Mouse (Mus musculus): Measurements from ENCODE around the gene Strbp. TPM values are rescaled to one million over a fixed set of nuclear protein-coding genes. Genes with fewer than 3 reads are reported as not detected.

The Strbp gene
- total RNA-seq, 1 experiment, result 37.3 TPM

- DNase-seq (ENCODE audit: low read depth, low spot score), result no peak
- TF ChIP-seq CHD2 (IDR thresholded peaks at IDR 0.05; ENCODE audit: low read depth, low read length), result no peak
- TF ChIP-seq ZC3H11A (IDR thresholded peaks at IDR 0.05; ENCODE audit: borderline replicate concordance, low read depth, low read length), result no peak
- TF ChIP-seq ZNF384 (IDR thresholded peaks at IDR 0.05; ENCODE audit: low read depth, low read length), result no peak
- no peak for TF ChIP-seq MAFK (IDR thresholded peaks at IDR 0.05; ENCODE audit: insufficient read depth, low read depth, low read length)
- TF ChIP-seq HCFC1 (IDR thresholded peaks at IDR 0.05; ENCODE audit: borderline replicate concordance, insufficient read depth, low read length), result no peak
- Histone ChIP-seq H3K36me3 (ENCODE audit: control insufficient read depth, insufficient read depth, low read length, poor library complexity, severe bottlenecking) (no peaks in the 10 kb centered on the region), H3K27ac (ENCODE audit: insufficient read depth, low read depth, low read length, poor library complexity, severe bottlenecking) (no peak overlapping the region), H3K4me3 (ENCODE audit: insufficient read depth in 1 of 2, low read depth in 1 of 2, low read length in 2 of 2, poor library complexity in 1 of 2, severe bottlenecking in 1 of 2) (no peak overlapping the region), H3K9me3 (ENCODE audit: control insufficient read depth, insufficient read depth, low read depth, low read length) (no peaks in the 10 kb centered on the region), H3K4me1 (ENCODE audit: control insufficient read depth in 2 of 2, insufficient read depth in 2 of 2, low read length in 2 of 2, poor library complexity in 1 of 2) (peaks cover 0 to 3% of the 10 kb centered on the region in 2 experiments; a peak in 1 of 4 replicates), H3K9ac (ENCODE audit: insufficient read depth, low read depth, low read length, poor library complexity, severe bottlenecking) (no peak overlapping the region)
- in situ Hi-C loops (cut with MboI; ENCODE audit: low sequenced_read_pairs in 2 of 2, unreplicated experiment in 2 of 2), result no loop called here
Measured at GRCm38 (mm10) chr2:37747909-37748308, 44.2 kb upstream of the Strbp start.

- Histone ChIP-seq H3K4me3 (ENCODE audit: insufficient read depth in 1 of 2, low read depth in 1 of 2, low read length in 2 of 2, poor library complexity in 1 of 2, severe bottlenecking in 1 of 2) (no peak overlapping the region), H3K27ac (ENCODE audit: insufficient read depth, low read depth, low read length, poor library complexity, severe bottlenecking) (no peak overlapping the region), H3K9me3 (ENCODE audit: control insufficient read depth, insufficient read depth, low read depth, low read length) (no peaks in the 10 kb centered on the region), H3K4me1 (ENCODE audit: control insufficient read depth in 2 of 2, insufficient read depth in 2 of 2, low read length in 2 of 2, poor library complexity in 1 of 2) (peaks cover 0 to 3% of the 10 kb centered on the region in 2 experiments; a peak in 1 of 4 replicates), H3K9ac (ENCODE audit: insufficient read depth, low read depth, low read length, poor library complexity, severe bottlenecking) (no peak overlapping the region), H3K36me3 (ENCODE audit: control insufficient read depth, insufficient read depth, low read length, poor library complexity, severe bottlenecking) (no peaks in the 10 kb centered on the region)
- TF ChIP-seq HCFC1 (IDR thresholded peaks at IDR 0.05; ENCODE audit: borderline replicate concordance, insufficient read depth, low read length), result no peak
- TF ChIP-seq ZC3H11A (IDR thresholded peaks at IDR 0.05; ENCODE audit: borderline replicate concordance, low read depth, low read length), result no peak
- no peak for TF ChIP-seq MAFK (IDR thresholded peaks at IDR 0.05; ENCODE audit: insufficient read depth, low read depth, low read length)
- no peak for TF ChIP-seq CHD2 (IDR thresholded peaks at IDR 0.05; ENCODE audit: low read depth, low read length)
- no peak for TF ChIP-seq ZNF384 (IDR thresholded peaks at IDR 0.05; ENCODE audit: low read depth, low read length)
- DNase-seq (ENCODE audit: low read depth, low spot score), result no peak
- in situ Hi-C loops (cut with MboI; ENCODE audit: low sequenced_read_pairs in 2 of 2, unreplicated experiment in 2 of 2), result no loop called here
Measured at GRCm38 (mm10) chr2:37746293-37747049, 42.8 kb upstream of the Strbp start.

- in situ Hi-C loops (cut with MboI; ENCODE audit: low sequenced_read_pairs in 2 of 2, unreplicated experiment in 2 of 2), result no loop called here
- Histone ChIP-seq H3K36me3 (ENCODE audit: control insufficient read depth, insufficient read depth, low read length, poor library complexity, severe bottlenecking) (no peaks in the 10 kb centered on the region), H3K9me3 (ENCODE audit: control insufficient read depth, insufficient read depth, low read depth, low read length) (no peaks in the 10 kb centered on the region), H3K27ac (ENCODE audit: insufficient read depth, low read depth, low read length, poor library complexity, severe bottlenecking) (no peak overlapping the region), H3K4me3 (ENCODE audit: insufficient read depth in 1 of 2, low read depth in 1 of 2, low read length in 2 of 2, poor library complexity in 1 of 2, severe bottlenecking in 1 of 2) (no peak overlapping the region), H3K4me1 (ENCODE audit: control insufficient read depth in 2 of 2, insufficient read depth in 2 of 2, low read length in 2 of 2, poor library complexity in 1 of 2) (peaks cover 0 to 3% of the 10 kb centered on the region in 2 experiments; a peak in 1 of 4 replicates), H3K9ac (ENCODE audit: insufficient read depth, low read depth, low read length, poor library complexity, severe bottlenecking) (no peak overlapping the region)
- DNase-seq (ENCODE audit: low read depth, low spot score), result no peak
- no peak for TF ChIP-seq ZC3H11A (IDR thresholded peaks at IDR 0.05; ENCODE audit: borderline replicate concordance, low read depth, low read length)
- TF ChIP-seq ZNF384 (IDR thresholded peaks at IDR 0.05; ENCODE audit: low read depth, low read length), result no peak
- no peak for TF ChIP-seq MAFK (IDR thresholded peaks at IDR 0.05; ENCODE audit: insufficient read depth, low read depth, low read length)
- no peak for TF ChIP-seq CHD2 (IDR thresholded peaks at IDR 0.05; ENCODE audit: low read depth, low read length)
- no peak for TF ChIP-seq HCFC1 (IDR thresholded peaks at IDR 0.05; ENCODE audit: borderline replicate concordance, insufficient read depth, low read length)
Measured at GRCm38 (mm10) chr2:37744773-37745395, 41.2 kb upstream of the Strbp start.

- TF ChIP-seq ZNF384 (IDR thresholded peaks at IDR 0.05; ENCODE audit: low read depth, low read length) (no peak), CHD2 (IDR thresholded peaks at IDR 0.05; ENCODE audit: low read depth, low read length) (no peak), HCFC1 (IDR thresholded peaks at IDR 0.05; ENCODE audit: borderline replicate concordance, insufficient read depth, low read length) (no peak), MAFK (IDR thresholded peaks at IDR 0.05; ENCODE audit: insufficient read depth, low read depth, low read length) (no peak), ZC3H11A (IDR thresholded peaks at IDR 0.05; ENCODE audit: borderline replicate concordance, low read depth, low read length) (no peak)
- DNase-seq (ENCODE audit: low read depth, low spot score), result no peak
- Histone ChIP-seq H3K4me1 (ENCODE audit: control insufficient read depth in 2 of 2, insufficient read depth in 2 of 2, low read length in 2 of 2, poor library complexity in 1 of 2) (no peaks in the 10 kb centered on the region), H3K9ac (ENCODE audit: insufficient read depth, low read depth, low read length, poor library complexity, severe bottlenecking) (no peak overlapping the region), H3K36me3 (ENCODE audit: control insufficient read depth, insufficient read depth, low read length, poor library complexity, severe bottlenecking) (no peaks in the 10 kb centered on the region), H3K4me3 (ENCODE audit: insufficient read depth in 1 of 2, low read depth in 1 of 2, low read length in 2 of 2, poor library complexity in 1 of 2, severe bottlenecking in 1 of 2) (no peak overlapping the region), H3K9me3 (ENCODE audit: control insufficient read depth, insufficient read depth, low read depth, low read length) (no peaks in the 10 kb centered on the region), H3K27ac (ENCODE audit: insufficient read depth, low read depth, low read length, poor library complexity, severe bottlenecking) (no peak overlapping the region)
- in situ Hi-C loops (cut with MboI; ENCODE audit: low sequenced_read_pairs in 2 of 2, unreplicated experiment in 2 of 2), result no loop called here
Measured at GRCm38 (mm10) chr2:37741806-37742554, 38.3 kb upstream of the Strbp start.

Data from ES-E14 (cell line).